Mouse (Mus musculus): ENCODE results near the gene Mrto4. TPM values are rescaled to one million over a fixed set of nuclear protein-coding genes. Genes with fewer than 3 reads are reported as not detected.

The Mrto4 gene
- total and polyA plus RNA-seq, 3 experiments, result 176 to 225 (median 195) TPM

GRCm38 (mm10) chr4:139343718-139344117 lies 8.7 kb downstream of the Mrto4 start:
- dilution Hi-C loops (cut with MboI; ENCODE audit: extremely low pct_ligation_motif_present, extremely low pct_unique_long_range_greater_than_20kb, low sequenced_read_pairs), result no loop called here

DNA sequence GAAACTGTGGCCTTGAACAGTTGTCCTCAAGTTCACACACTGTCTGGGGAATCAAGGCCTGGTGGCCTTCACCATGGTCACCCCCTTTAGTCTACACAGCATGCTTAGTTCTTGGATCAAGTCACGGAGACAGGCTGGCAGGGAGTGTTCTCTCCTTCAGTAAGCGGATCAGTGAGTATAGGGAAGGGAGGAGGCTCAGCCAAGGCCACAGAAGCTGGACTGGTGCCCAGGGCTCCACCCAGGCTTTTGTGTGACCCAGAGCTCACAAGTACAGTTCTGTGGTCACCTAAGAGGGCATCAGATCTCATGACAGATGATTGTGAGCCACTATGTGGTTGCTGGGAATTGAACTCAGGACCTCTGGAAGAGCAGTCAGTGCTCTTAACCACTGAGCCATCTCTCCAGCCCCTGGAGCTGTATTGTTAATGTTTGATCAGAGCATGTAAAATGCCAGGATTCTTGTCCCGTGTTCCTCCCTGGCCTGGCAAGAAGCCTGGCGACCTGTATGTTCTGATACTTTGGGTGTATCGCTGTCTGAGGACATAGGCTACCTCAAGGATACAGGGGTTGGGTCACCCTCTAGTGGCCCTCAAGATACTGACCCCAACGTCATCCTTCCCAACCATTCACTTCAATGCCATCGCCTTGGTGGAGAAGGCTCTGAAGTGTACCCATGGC lies 10.7 kb downstream of the Mrto4 start:
- Histone ChIP-seq H3K4me3 (replicated peaks in 1 of 3; ENCODE audit: low read depth in 2 of 3, low read length in 2 of 3, poor library complexity in 1 of 3) (no peak overlapping the region), H3K27me3 (replicated peaks) (no peaks in the 10 kb centered on the region), H3K4me1 (ENCODE audit: control insufficient read depth in 1 of 2, insufficient read depth in 2 of 2) (peaks cover 0 to 10% of the 10 kb centered on the region in 2 experiments; a peak in 2 of 4 replicates), H3K4me2 (ENCODE audit: insufficient read depth, low read depth, poor library complexity, severe bottlenecking) (no peak overlapping the region), H3K36me3 (replicated peaks in 1 of 2; ENCODE audit: control insufficient read depth in 1 of 2, insufficient read depth in 1 of 2, low read length in 1 of 2) (peaks cover 14 to 29% of the 10 kb centered on the region in 2 experiments), H3K27ac (ENCODE audit: insufficient read depth, low read depth) (no peak overlapping the region), H3K9me3 (replicated peaks; ENCODE audit: low read length) (no peaks in the 10 kb centered on the region), H3K79me2 (replicated peaks; ENCODE audit: control insufficient read depth, extremely low read depth, insufficient read depth, poor library complexity, severe bottlenecking) (no peaks in the 10 kb centered on the region), H3K9ac (ENCODE audit: insufficient read depth, low read depth) (no peak overlapping the region)
- in situ Hi-C loops (cut with MboI; ENCODE audit: low pct_ligation_motif_present, low pct_unique_long_range_greater_than_20kb, low sequenced_read_pairs) (no loop called here), dilution Hi-C loops (cut with MboI; ENCODE audit: extremely low pct_ligation_motif_present, extremely low pct_unique_long_range_greater_than_20kb, low sequenced_read_pairs) (no loop called here)
- DNase-seq (ENCODE audit: extremely low read depth), result no peak
- TF ChIP-seq EP300 (IDR thresholded peaks at IDR 0.05; ENCODE audit: low read length), result no peak
- TF ChIP-seq NELFE (IDR thresholded peaks at IDR 0.05; ENCODE audit: low read depth, low read length), result no peak
- TF ChIP-seq SIN3A (IDR thresholded peaks at IDR 0.05; ENCODE audit: low read length), result no peak
- no peak for TF ChIP-seq MEF2A (IDR thresholded peaks at IDR 0.05; ENCODE audit: borderline replicate concordance, low read depth, low read length)
- TF ChIP-seq MAZ (IDR thresholded peaks at IDR 0.05; ENCODE audit: low read depth, low read length), result no peak

More at GRCm38 (mm10) chr4:139343718-139344117, 8.7 kb downstream of the Mrto4 start:
- H3K4me1 ChIP-seq (ENCODE audit: control insufficient read depth in 1 of 2, insufficient read depth in 2 of 2), result peaks cover 0 to 5% of the 10 kb centered on the region in 2 experiments; a peak in 1 of 4 replicates
- no peak for DNase-seq (ENCODE audit: extremely low read depth)
- peaks cover 32 to 48% of the 10 kb centered on the region in 2 experiments for H3K36me3 ChIP-seq (replicated peaks in 1 of 2; ENCODE audit: control insufficient read depth in 1 of 2, insufficient read depth in 1 of 2, low read length in 1 of 2)
- no peaks in the 10 kb centered on the region for H3K79me2 ChIP-seq (replicated peaks; ENCODE audit: control insufficient read depth, extremely low read depth, insufficient read depth, poor library complexity, severe bottlenecking)
- H3K4me3 ChIP-seq (replicated peaks in 1 of 3; ENCODE audit: low read depth in 2 of 3, low read length in 2 of 3, poor library complexity in 1 of 3), result no peak overlapping the region
- H3K4me2 ChIP-seq (ENCODE audit: insufficient read depth, low read depth, poor library complexity, severe bottlenecking), result no peak overlapping the region
- in situ Hi-C loops (cut with MboI; ENCODE audit: low pct_ligation_motif_present, low pct_unique_long_range_greater_than_20kb, low sequenced_read_pairs), result no loop called here
- H3K27me3 ChIP-seq (replicated peaks), result no peaks in the 10 kb centered on the region
- H3K9me3 ChIP-seq (replicated peaks; ENCODE audit: low read length), result no peaks in the 10 kb centered on the region
- H3K27ac ChIP-seq (ENCODE audit: insufficient read depth, low read depth), result no peak overlapping the region
- H3K9ac ChIP-seq (ENCODE audit: insufficient read depth, low read depth), result no peak overlapping the region
- no peak for TF ChIP-seq RCOR1 (conservative IDR thresholded peaks at IDR 0.05; ENCODE audit: low read depth, low read length)
- TF ChIP-seq KAT2A (IDR thresholded peaks at IDR 0.05; ENCODE audit: insufficient replicate concordance, low read length), result no peak
- no peak for TF ChIP-seq MEF2A (IDR thresholded peaks at IDR 0.05; ENCODE audit: borderline replicate concordance, low read depth, low read length)
- TF ChIP-seq POLR2A (IDR thresholded peaks at IDR 0.05; ENCODE audit: low read depth, low read length), result no peak
- TF ChIP-seq USF2 (conservative IDR thresholded peaks at IDR 0.05; ENCODE audit: low read depth, low read length), result no peak
- no peak for TF ChIP-seq ZMIZ1 (IDR thresholded peaks at IDR 0.05; ENCODE audit: low read depth, low read length)
- no peak for TF ChIP-seq MAFK (IDR thresholded peaks at IDR 0.05; ENCODE audit: insufficient replicate concordance, low read length)
- no peak for TF ChIP-seq ZKSCAN1 (IDR thresholded peaks at IDR 0.05; ENCODE audit: borderline replicate concordance, low read depth, low read length)
- TF ChIP-seq PAX5 (IDR thresholded peaks at IDR 0.05; ENCODE audit: low read length), result no peak
- TF ChIP-seq ZC3H11A (IDR thresholded peaks at IDR 0.05; ENCODE audit: low read depth, low read length), result no peak
- no peak for TF ChIP-seq JUND (conservative IDR thresholded peaks at IDR 0.05; ENCODE audit: low read depth, low read length)
- TF ChIP-seq GABPA (IDR thresholded peaks at IDR 0.05; ENCODE audit: insufficient replicate concordance, low read depth, low read length), result no peak
- TF ChIP-seq CHD2 (IDR thresholded peaks at IDR 0.05; ENCODE audit: low read length), result no peak
- TF ChIP-seq SMC3 (IDR thresholded peaks at IDR 0.05; ENCODE audit: low read depth, low read length), result no peak
- no peak for TF ChIP-seq E2F4 (IDR thresholded peaks at IDR 0.05; ENCODE audit: insufficient replicate concordance, low read depth, low read length)
- TF ChIP-seq ELF1 (IDR thresholded peaks at IDR 0.05; ENCODE audit: low read depth, low read length), result no peak
- TF ChIP-seq USF1 (IDR thresholded peaks at IDR 0.05; ENCODE audit: low read depth, low read length), result no peak
- TF ChIP-seq TCF12 (IDR thresholded peaks at IDR 0.05; ENCODE audit: low read depth, low read length), result no peak
